10 mouse cellular contexts compared by ENCODE assay signal in the genomic region with DNA sequence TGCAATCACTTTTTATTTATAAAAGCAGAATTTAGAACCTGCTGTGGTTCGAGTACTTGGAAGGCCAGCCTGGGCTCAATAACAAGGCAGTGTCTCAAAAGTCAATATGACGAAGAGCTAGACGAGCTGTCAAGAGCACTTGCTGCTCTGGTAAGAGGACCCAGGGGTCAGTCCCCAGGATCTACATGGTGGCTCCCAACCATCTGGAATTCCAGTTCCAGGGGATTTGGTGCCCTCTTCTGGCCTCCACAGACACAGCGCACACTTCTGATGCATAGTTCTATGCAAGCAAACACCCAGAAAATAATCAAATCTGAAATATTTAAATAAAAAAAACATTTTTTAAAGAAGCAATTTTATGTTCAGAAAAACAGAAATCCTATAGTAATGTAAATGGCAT. TPM values are rescaled to one million over a fixed set of nuclear protein-coding genes. Genes with fewer than 3 reads are reported as not detected.
DNase-seq lines count a peak whose midpoint lies in the region; ATAC-seq and TF ChIP-seq lines count a peak whose summit lies in the region.
"Had no signal": no experiment of that assay in that cellular context is flagged by ENCODE, and none has a peak within 500 bp of the region (broad histone marks: within the 10 kb centered on the region; RNA-seq: fewer than 3 reads in every experiment).

No protein-coding gene starts in this region.

- 0 out of 2 replicates have a peak, but pooled peaks cover 5% of the 10 kb centered on the region for H3K4me1 ChIP-seq in hindbrain, embryonic 10.5 days (replicated peaks)
- H3K4me1 ChIP-seq in hindbrain, embryonic 12.5 days = peaks cover 3% of the 10 kb centered on the region; the same call in 1 of the 2 replicates
- H3K4me1 ChIP-seq in thymus, adult 2 months (replicated peaks; ENCODE audit: control insufficient read depth, insufficient read depth, low read length) = peaks cover 14% of the 10 kb centered on the region
- H3K4me1 ChIP-seq in intestine, embryonic 16.5 days (ENCODE audit: control insufficient read depth, insufficient read depth, low read length) = peaks cover 5% of the 10 kb centered on the region

- TF ChIP-seq CTCF in thymus, adult 2 months (IDR thresholded peaks at IDR 0.05; ENCODE audit: borderline replicate concordance, control insufficient read depth, extremely low read depth, insufficient read depth, low read length, poor library complexity) = no peak

- peak; percentile 35 for DNase-seq in hindbrain, embryonic 10.5 days (ENCODE audit: low spot score)
- peak; percentile 22 for DNase-seq in thymus, adult 2 months
- DNase-seq in thymus, adult 18-20 months = no peak
- no peak for DNase-seq in c-Kit-positive CD71-positive TER-119-positive erythroid progenitor cells, embryonic 14.5 days (ENCODE audit: low spot score)
- no peak for DNase-seq in left cerebral cortex, adult 18-20 months (ENCODE audit: low spot score in 2 of 2)
- no peak for DNase-seq in spleen, postnatal 4 days (ENCODE audit: low spot score in 2 of 2)

- WGBS in hindbrain, embryonic 10.5 days = 94% methylated on average over 4 of the region's 4 CpGs
- 89% methylated on average over 4 of the region's 4 CpGs for WGBS in hindbrain, embryonic 12.5 days
- 98% methylated on average over 4 of the region's 4 CpGs for WGBS in thymus, adult 2 months
- 89% methylated on average over 4 of the region's 4 CpGs for WGBS in intestine, embryonic 16.5 days

- no peak for ATAC-seq in hindbrain, embryonic 12.5 days (ENCODE audit: low FRiP score)
- no peak for ATAC-seq in intestine, embryonic 16.5 days

- no peak overlapping the region for H3K9ac ChIP-seq in hindbrain, embryonic 12.5 days
- H3K9ac ChIP-seq in intestine, embryonic 16.5 days (ENCODE audit: low read depth, low read length) = no peak overlapping the region

- no peaks in the 10 kb centered on the region for H3K9me3 ChIP-seq in hindbrain, embryonic 10.5 days
- H3K9me3 ChIP-seq in hindbrain, embryonic 12.5 days (replicated peaks) = no peaks in the 10 kb centered on the region
- H3K9me3 ChIP-seq in intestine, embryonic 16.5 days (ENCODE audit: control insufficient read depth, low read length) = no peaks in the 10 kb centered on the region
- H3K9me3 ChIP-seq: heart, embryonic 15.5 days had no signal

- no peak for TF ChIP-seq POLR2A in thymus, adult 2 months (IDR thresholded peaks at IDR 0.05; ENCODE audit: control insufficient read depth, extremely low read depth, insufficient read depth, low read length, poor library complexity)

- H3K4me2 ChIP-seq in hindbrain, embryonic 12.5 days (replicated peaks) = no peak overlapping the region
- no peak overlapping the region for H3K4me2 ChIP-seq in intestine, embryonic 16.5 days (ENCODE audit: low read depth, low read length)

- peaks cover 60% of the 10 kb centered on the region for H3K36me3 ChIP-seq in hindbrain, embryonic 10.5 days
- peaks cover 35% of the 10 kb centered on the region for H3K36me3 ChIP-seq in hindbrain, embryonic 12.5 days
- H3K36me3 ChIP-seq in thymus, adult 2 months (ENCODE audit: control insufficient read depth, insufficient read depth, low read length) = 0 out of 2 replicates have a peak, but pooled peaks cover 3% of the 10 kb centered on the region
- H3K36me3 ChIP-seq in intestine, embryonic 16.5 days (ENCODE audit: control insufficient read depth, insufficient read depth, low read length) = peaks cover 8% of the 10 kb centered on the region

- H3K27me3 ChIP-seq in hindbrain, embryonic 10.5 days (ENCODE audit: insufficient read depth, poor library complexity, severe bottlenecking) = no peaks in the 10 kb centered on the region
- H3K27me3 ChIP-seq in hindbrain, embryonic 12.5 days = no peaks in the 10 kb centered on the region
- no peaks in the 10 kb centered on the region for H3K27me3 ChIP-seq in thymus, adult 2 months (ENCODE audit: control insufficient read depth, insufficient read depth, low read length)
- H3K27me3 ChIP-seq in intestine, embryonic 16.5 days (replicated peaks; ENCODE audit: control insufficient read depth, insufficient read depth, low read length) = no peaks in the 10 kb centered on the region
- H3K27me3 ChIP-seq: heart, embryonic 15.5 days had no signal

- no peak overlapping the region for H3K4me3 ChIP-seq in hindbrain, embryonic 10.5 days
- H3K4me3 ChIP-seq in hindbrain, embryonic 12.5 days = no peak overlapping the region
- H3K4me3 ChIP-seq in thymus, adult 2 months (ENCODE audit: control insufficient read depth, insufficient read depth, low read length) = no peak overlapping the region
- H3K4me3 ChIP-seq in intestine, embryonic 16.5 days (ENCODE audit: low read length) = no peak overlapping the region
- H3K4me3 ChIP-seq: heart, embryonic 15.5 days had no signal

- H3K27ac ChIP-seq in hindbrain, embryonic 10.5 days = no peak overlapping the region
- H3K27ac ChIP-seq in hindbrain, embryonic 12.5 days = no peak overlapping the region
- H3K27ac ChIP-seq in thymus, adult 2 months (ENCODE audit: control insufficient read depth, insufficient read depth, low read length) = no peak overlapping the region
- peak overlapping the region; percentile 18; the same call in 1 of the 2 replicates for H3K27ac ChIP-seq in intestine, embryonic 16.5 days (ENCODE audit: low read length)
- H3K27ac ChIP-seq: macrophage had no signal

RNA-seq across cellular contexts. Expression of gene Thada, which starts 45.0 kb away (rescaled TPM):
- polyA plus RNA-seq in hindbrain, embryonic 10.5 days (2016; fragmentation: Nextera tagmentation; extraction: Ambion mirVana) = 10.6 and 11.2 TPM in 2 replicates
- 9.9 TPM in 2 replicates for polyA plus RNA-seq in hindbrain, embryonic 12.5 days (2016; fragmentation: Nextera tagmentation; extraction: Ambion mirVana)
- 40.1 and 40.6 TPM in 2 replicates for polyA plus RNA-seq in thymus, adult 2 months (2012; rRNA removed)
- polyA plus RNA-seq in intestine, embryonic 16.5 days (2015; fragmentation: Nextera tagmentation; extraction: Ambion mirVana) = 4.3 and 5.3 TPM in 2 replicates
- total RNA-seq in left cerebral cortex, adult 18-20 months (2021) = 10 to 100 TPM; 11.6 to 14.9 TPM

Comparison
In these comparisons a context has a peak if more than half of its experiments do, and no peak if none do; other contexts are left out.
1. DNase-seq: peak in hindbrain, embryonic 10.5 days (single experiment) and thymus, adult 2 months (single experiment); none in thymus, adult 18-20 months (0 of 2), c-Kit-positive CD71-positive TER-119-positive erythroid progenitor cells, embryonic 14.5 days (single experiment), left cerebral cortex, adult 18-20 months (0 of 2) and spleen, postnatal 4 days (0 of 2).